Mouse (Mus musculus) midbrain, postnatal 0 days (tissue): ENCODE measurements at regions not wholly inside any gene's neighbourhood (a gene's known extent, or its start where the extent isn't known, plus 50 kb on each side); places are given as distances from the start of the nearest gene placed in this dataset.

Experiments used
- ATAC-seq: fragments of 200-750 bp; cut with Nextera tagmentation; 2 replicates; pipeline ENCODE4 v1.8.0; 2017; ENCODE audit warnings: moderate number of reproducible peaks, mild to moderate bottlenecking, moderate TSS enrichment, moderate library complexity; ENCODE audit not compliant: low FRiP score
- DNase-seq: peaks from one replicate; pipeline ENCODE4 v3.0.0-alpha.2; 2015; ENCODE audit warnings: low spot score
- H3K27ac ChIP-seq: fragments of 300-500 bp; sonication (generic); 2 replicates; pipeline ENCODE4 v1.5.1; 2014; ENCODE audit warnings: low read depth, mild to moderate bottlenecking, low read length, mixed read lengths
- H3K27me3 ChIP-seq: fragments of 300-500 bp; sonication (generic); 2 replicates; pipeline ENCODE4 v1.6.1; 2014; ENCODE audit warnings: low read length, control low read depth, mixed read lengths; ENCODE audit not compliant: insufficient read depth
- H3K36me3 ChIP-seq: fragments of 300-500 bp; sonication (generic); 2 replicates; pipeline ENCODE4 v1.6.1; 2014; ENCODE audit warnings: low read length, control low read depth, mixed read lengths; ENCODE audit not compliant: insufficient read depth
- H3K4me1 ChIP-seq: fragments of 300-500 bp; sonication (generic); 2 replicates; pipeline ENCODE4 v1.6.1; 2014; ENCODE audit warnings: mild to moderate bottlenecking, control low read depth, antibody characterized with exemption, low read length, mixed read lengths; ENCODE audit not compliant: insufficient read depth
- H3K4me2 ChIP-seq: fragments of 300-500 bp; sonication (generic); 2 replicates; pipeline ENCODE4 v1.6.1; 2014; ENCODE audit warnings: low read depth, mild to moderate bottlenecking, low read length, mixed read lengths; ENCODE audit not compliant: poor library complexity, severe bottlenecking
- H3K4me3 ChIP-seq: fragments of 300-500 bp; sonication (generic); 2 replicates; pipeline ENCODE4 v1.5.1; 2014; ENCODE audit warnings: low read depth, mild to moderate bottlenecking, low read length, moderate library complexity
- H3K9ac ChIP-seq: fragments of 300-500 bp; sonication (generic); replicated peaks from 2 replicates; pipeline ENCODE4 v1.6.1; 2014; ENCODE audit warnings: mild to moderate bottlenecking, low read length, moderate library complexity, mixed read lengths; ENCODE audit not compliant: poor library complexity, severe bottlenecking
- H3K9me3 ChIP-seq: fragments of 300-500 bp; sonication (generic); 2 replicates; pipeline ENCODE4 v1.6.1; 2016; ENCODE audit warnings: low read length, control low read depth
- CTCF ChIP-seq: IDR thresholded peaks from 2 replicates; pipeline ENCODE4 v1.5.1; 2016; ENCODE audit warnings: antibody characterized with exemption, mild to moderate bottlenecking
- WGBS: fragments of 180-500 bp; shearing (Covaris S2); extraction: QIAGEN DNeasy Blood & Tissue Kit; methylation state at CpG from one replicate; pipeline ENCODE4 v1.1.7; 2014; 5-methylcytosine and 5-hydroxymethylcytosine counted together

GRCm38 (mm10) chr1:92270486-92271058 lies 75.1 kb upstream of the Hdac4 start:
- DNase-seq (no peak), ATAC-seq (no peak)
- no peak overlapping the region for H3K27ac ChIP-seq
- no peak overlapping the region for H3K4me2 ChIP-seq
- H3K4me3 ChIP-seq = no peak overlapping the region
- no peaks in the 10 kb centered on the region; the same call in 1 of the 2 replicates for H3K4me1 ChIP-seq
- H3K9me3 ChIP-seq = no peaks in the 10 kb centered on the region
- no peak overlapping the region for H3K9ac ChIP-seq
- H3K27me3 ChIP-seq = no peaks in the 10 kb centered on the region
- H3K36me3 ChIP-seq = no peaks in the 10 kb centered on the region
- no peak for TF ChIP-seq CTCF
- WGBS = 62% methylated on average over 6 of the region's 6 CpGs

- Histone ChIP-seq H3K4me3 (no peak overlapping the region), H3K4me1 (no peaks in the 10 kb centered on the region; the same call in 1 of the 2 replicates), H3K27me3 (no peaks in the 10 kb centered on the region), H3K9ac (no peak overlapping the region), H3K4me2 (no peak overlapping the region), H3K9me3 (no peaks in the 10 kb centered on the region), H3K36me3 (no peaks in the 10 kb centered on the region), H3K27ac (no peak overlapping the region)
- DNase-seq (peak; percentile 21), ATAC-seq (no peak)
- 41% methylated on average over 10 of the region's 10 CpGs for WGBS
- no peak for TF ChIP-seq CTCF
Measured at GRCm38 (mm10) chr1:92269464-92269863, 74.0 kb upstream of the Hdac4 start.

- H3K9me3 ChIP-seq = no peaks in the 10 kb centered on the region
- H3K4me2 ChIP-seq = no peak overlapping the region
- no peaks in the 10 kb centered on the region for H3K36me3 ChIP-seq
- H3K4me3 ChIP-seq = no peak overlapping the region
- H3K4me1 ChIP-seq = no peaks in the 10 kb centered on the region
- ATAC-seq = no peak
- 76% methylated on average over 4 of the region's 4 CpGs for WGBS
- no peaks in the 10 kb centered on the region for H3K27me3 ChIP-seq
- TF ChIP-seq CTCF = peak; percentile 21; the same call in 1 of the 2 replicates
- DNase-seq = peak; percentile 43
- H3K9ac ChIP-seq = no peak overlapping the region
- no peak overlapping the region for H3K27ac ChIP-seq
Measured at GRCm38 (mm10) chr1:92264941-92265340, 69.4 kb upstream of the Hdac4 start.

GRCm38 (mm10) chr1:92259715-92260392 lies 64.4 kb upstream of the Hdac4 start:
- Histone ChIP-seq H3K36me3 (no peaks in the 10 kb centered on the region), H3K4me3 (no peak overlapping the region), H3K27me3 (no peaks in the 10 kb centered on the region), H3K4me2 (no peak overlapping the region), H3K9ac (no peak overlapping the region), H3K4me1 (no peaks in the 10 kb centered on the region), H3K9me3 (no peaks in the 10 kb centered on the region), H3K27ac (no peak overlapping the region)
- ATAC-seq (0 out of 2 replicates have a peak, but pooled peaks have one; percentile 41), DNase-seq (peak; percentile 35)
- no peak for TF ChIP-seq CTCF
- WGBS = 53% methylated on average over 23 of the region's 23 CpGs

GRCm38 (mm10) chr1:92258026-92258425 lies 62.5 kb upstream of the Hdac4 start:
- no peak overlapping the region for H3K9ac ChIP-seq
- no peak overlapping the region for H3K4me3 ChIP-seq
- no peak overlapping the region for H3K27ac ChIP-seq
- no peak for ATAC-seq
- no peaks in the 10 kb centered on the region for H3K4me1 ChIP-seq
- H3K36me3 ChIP-seq = no peaks in the 10 kb centered on the region
- no peaks in the 10 kb centered on the region for H3K27me3 ChIP-seq
- TF ChIP-seq CTCF = no peak
- H3K4me2 ChIP-seq = no peak overlapping the region
- peak; percentile 81 for DNase-seq
- no peaks in the 10 kb centered on the region for H3K9me3 ChIP-seq

GRCm38 (mm10) chr1:92253086-92253485 lies 57.6 kb upstream of the Hdac4 start:
- 78% methylated on average over 8 of the region's 8 CpGs for WGBS
- no peaks in the 10 kb centered on the region for H3K27me3 ChIP-seq
- ATAC-seq = no peak
- H3K4me3 ChIP-seq = no peak overlapping the region
- DNase-seq = no peak
- H3K9ac ChIP-seq = no peak overlapping the region
- H3K4me1 ChIP-seq = no peaks in the 10 kb centered on the region
- H3K9me3 ChIP-seq = no peaks in the 10 kb centered on the region
- no peak overlapping the region for H3K4me2 ChIP-seq
- TF ChIP-seq CTCF = no peak
- no peak overlapping the region for H3K27ac ChIP-seq
- H3K36me3 ChIP-seq = no peaks in the 10 kb centered on the region
